Mouse (Mus musculus): Measurements from ENCODE around the gene Podnl1. TPM values are rescaled to one million over a fixed set of nuclear protein-coding genes. Genes with fewer than 3 reads are reported as not detected.

Podnl1 gene
- 10 to 100 TPM; 12.2 to 24.2 TPM for total RNA-seq (2023)

GRCm38 (mm10) chr8:84125656-84126055 is at the start of gene Podnl1:
Gene Podnl1 (plus strand): TSS chr8:84125989.

GRCm38 (mm10) chr8:84104697-84105609 is 20.8 kb upstream of the Podnl1 start, which contains the start of gene Dcaf15:
Gene Dcaf15 (minus strand): TSS chr8:84104768.

GRCm38 (mm10) chr8:84147769-84148530 is 22.2 kb downstream of the Podnl1 start, which contains the start of the genes Cc2d1a and 4930432K21Rik:
Gene Cc2d1a (minus strand): TSS chr8:84147936.
Gene 4930432K21Rik (plus strand): TSS chr8:84148025.

Other genes starting within 250 kb of the Podnl1 start
- gene Adgrl1, start 225.9 kb upstream of the Podnl1 start, total RNA-seq (2023): 10 to 100 TPM; 68.1 to 74.6 TPM
- gene Gm10644, start 170.8 kb upstream of the Podnl1 start, total RNA-seq (2023): 1 to 10 TPM in 1 of 2 experiments, under 1 TPM in 1; 0.98 to 1.2 TPM
- gene Asf1b, start 170.5 kb upstream of the Podnl1 start, total RNA-seq (2023): 10 to 100 TPM in 1 of 2 experiments, 1 to 10 TPM in 1; 9.5 to 12.8 TPM
- gene Prkaca, start 153.0 kb upstream of the Podnl1 start, total RNA-seq (2023): 10 to 100 TPM; 38.9 to 43.0 TPM
- 10 to 100 TPM; 47.5 to 55.7 TPM for gene Samd1, start 128.3 kb upstream of the Podnl1 start, total RNA-seq (2023)
- under 1 TPM; 0.87 to 0.89 TPM for gene 1700067K01Rik, start 124.5 kb upstream of the Podnl1 start, total RNA-seq (2023)
- not detected for gene 2210011C24Rik, start 113.8 kb upstream of the Podnl1 start, total RNA-seq (2023)
- gene Palm3, start 104.5 kb upstream of the Podnl1 start, total RNA-seq (2023): not detected
- gene Il27ra, start 83.4 kb upstream of the Podnl1 start, total RNA-seq (2023): 100 to 1,000 TPM; 284 to 309 TPM
- 1 to 10 TPM; 2.7 to 3.2 TPM for gene Rln3, start 81.0 kb upstream of the Podnl1 start, total RNA-seq (2023)
- gene Gm10643, start 60.9 kb upstream of the Podnl1 start, total RNA-seq (2023): 1 to 10 TPM; 1.9 to 2.1 TPM
- gene Rfx1, start 59.2 kb upstream of the Podnl1 start, total RNA-seq (2023): 10 to 100 TPM; 94.6 to 95.5 TPM
- 10 to 100 TPM; 61.4 to 66.8 TPM for gene Dcaf15, start 21.2 kb upstream of the Podnl1 start, total RNA-seq (2023)
- gene Cc2d1a, start 21.9 kb downstream of the Podnl1 start, total RNA-seq (2023): 10 to 100 TPM; 34.1 to 37.3 TPM
- 1 to 10 TPM; 2.0 to 4.1 TPM for gene 4930432K21Rik, start 22.0 kb downstream of the Podnl1 start, total RNA-seq (2023)
- not detected for gene Nanos3, start 59.2 kb downstream of the Podnl1 start, total RNA-seq (2023)
- gene Zswim4, start 111.1 kb downstream of the Podnl1 start, total RNA-seq (2023): 10 to 100 TPM; 25.0 to 26.5 TPM
- gene D8Ertd738e, start 123.7 kb downstream of the Podnl1 start, total RNA-seq (2023): 100 to 1,000 TPM; 166 to 169 TPM
- gene Mri1, start 131.3 kb downstream of the Podnl1 start, total RNA-seq (2023): 10 to 100 TPM; 38.4 to 42.1 TPM
- 10 to 100 TPM; 21.3 to 22.5 TPM for gene Ccdc130, start 144.4 kb downstream of the Podnl1 start, total RNA-seq (2023)

Data from T-cell, adult 66 days (primary cell).